Mouse (Mus musculus) liver, embryonic 18 days (tissue): Measurements from ENCODE around the gene Hoxb4. TPM values are rescaled to one million over a fixed set of nuclear protein-coding genes. Genes with fewer than 3 reads are reported as not detected.

Source experiments
- polyA plus RNA-seq: library from polyadenylated mRNA; depleted of rRNA; stranded (reverse); fragments of >200 nt; gene quantifications from 2 replicates; pipeline ENCODE4 v1.2.3, GENCODE M21; 2012; rRNA removed

Gene Hoxb4
- 0.75 and 0.82 TPM in 2 replicates for polyA plus RNA-seq

GRCm38 (mm10) chr11:96317608-96318367 lies at the start of gene Hoxb4:
Gene Hoxb4 (plus strand): TSS chr11:96318267.

GRCm38 (mm10) chr11:96270996-96271540 lies 47.0 kb upstream of the Hoxb4 start, which contains the start of gene Hoxb9:
Gene Hoxb9 (plus strand): TSS chr11:96271457.

GRCm38 (mm10) chr11:96281855-96282570 lies 36.1 kb upstream of the Hoxb4 start, which contains the start of gene Hoxb8:
Gene Hoxb8 (plus strand): TSS chr11:96281905.

GRCm38 (mm10) chr11:96285771-96286738 lies 32.0 kb upstream of the Hoxb4 start, which contains the start of gene Hoxb7:
Gene Hoxb7 (plus strand): TSS chr11:96286623.

GRCm38 (mm10) chr11:96291681-96292564 lies 26.1 kb upstream of the Hoxb4 start, which contains the start of gene Hoxb6:
Gene Hoxb6 (plus strand): TSS chr11:96292476.

GRCm38 (mm10) chr11:96303151-96304099 lies 14.6 kb upstream of the Hoxb4 start, which contains the start of gene Hoxb5:
Gene Hoxb5 (plus strand): TSS chr11:96303336.

GRCm38 (mm10) chr11:96323154-96323553 lies 5.1 kb downstream of the Hoxb4 start, which contains the start of gene Hoxb3:
Gene Hoxb3 (plus strand): TSS chr11:96323326.

GRCm38 (mm10) chr11:96350341-96350624 lies 32.2 kb downstream of the Hoxb4 start, which contains the start of gene Hoxb2:
Gene Hoxb2 (plus strand): TSS chr11:96350525.

GRCm38 (mm10) chr11:96365441-96366091 lies 47.5 kb downstream of the Hoxb4 start, which contains the start of gene Hoxb1:
Gene Hoxb1 (plus strand): TSS chr11:96365752.

Other genes with a start within 250 kb of the Hoxb4 start
- gene Atp5g1, start 242.6 kb upstream of the Hoxb4 start, polyA plus RNA-seq, result 340 and 367 TPM in 2 replicates
- not detected in 2 replicates for gene Calcoco2, start 206.3 kb upstream of the Hoxb4 start, polyA plus RNA-seq
- 0.02 TPM in 1 of 2 replicates, not detected in the other for gene Ttll6, start 184.5 kb upstream of the Hoxb4 start, polyA plus RNA-seq
- gene Hoxb13, start 124.0 kb upstream of the Hoxb4 start, polyA plus RNA-seq, result not detected in 2 replicates
- not detected in 2 replicates for gene Hoxb9, start 46.8 kb upstream of the Hoxb4 start, polyA plus RNA-seq
- gene Hoxb8, start 36.4 kb upstream of the Hoxb4 start, polyA plus RNA-seq, result 0.04 and 0.05 TPM in 2 replicates
- 0.07 and 0.16 TPM in 2 replicates for gene Hoxb7, start 31.6 kb upstream of the Hoxb4 start, polyA plus RNA-seq
- 0.01 and 0.08 TPM in 2 replicates for gene Hoxb6, start 25.8 kb upstream of the Hoxb4 start, polyA plus RNA-seq
- 0.23 and 0.30 TPM in 2 replicates for gene Hoxb5, start 14.9 kb upstream of the Hoxb4 start, polyA plus RNA-seq
- 0.56 and 0.65 TPM in 2 replicates for gene Hoxb3, start 5.1 kb downstream of the Hoxb4 start, polyA plus RNA-seq
- gene Hoxb2, start 32.3 kb downstream of the Hoxb4 start, polyA plus RNA-seq, result 1.5 and 1.6 TPM in 2 replicates
- gene Hoxb1, start 47.5 kb downstream of the Hoxb4 start, polyA plus RNA-seq, result not detected in 2 replicates
- 0.08 and 0.35 TPM in 2 replicates for gene Skap1, start 146.3 kb downstream of the Hoxb4 start, polyA plus RNA-seq